Mouse (Mus musculus): Measurements from ENCODE around the gene Chmp4b. TPM values are rescaled to one million over a fixed set of nuclear protein-coding genes. Genes with fewer than 3 reads are reported as not detected.

Chmp4b gene
- polyA plus RNA-seq, 1 experiment from 2014 or later: 29.6 TPM

GRCm38 (mm10) chr2:154689391-154689790, 37.9 kb downstream of the Chmp4b start:
- no peak overlapping the region for H3K4me2 ChIP-seq
- no peak overlapping the region for H3K27ac ChIP-seq (replicated peaks)
- H3K9me3 ChIP-seq (replicated peaks): no peaks in the 10 kb centered on the region
- no peak overlapping the region for H3K4me3 ChIP-seq (replicated peaks)
- peaks cover 34% of the 10 kb centered on the region for H3K36me3 ChIP-seq
- ATAC-seq (ENCODE audit: low FRiP score): no peak
- H3K4me1 ChIP-seq: peaks cover 24% of the 10 kb centered on the region
- 85% methylated on average over 14 of the region's 14 CpGs for WGBS
- H3K27me3 ChIP-seq (replicated peaks): no peaks in the 10 kb centered on the region
- no peak overlapping the region for H3K9ac ChIP-seq (replicated peaks)

GRCm38 (mm10) chr2:154690959-154691358, 39.5 kb downstream of the Chmp4b start:
- H3K27ac ChIP-seq (replicated peaks): no peak overlapping the region
- H3K4me1 ChIP-seq: peaks cover 9% of the 10 kb centered on the region
- H3K9me3 ChIP-seq (replicated peaks): no peaks in the 10 kb centered on the region
- no peak overlapping the region for H3K9ac ChIP-seq (replicated peaks)
- 95% methylated on average over 5 of the region's 5 CpGs for WGBS
- H3K4me3 ChIP-seq (replicated peaks): no peak overlapping the region
- peaks cover 46% of the 10 kb centered on the region for H3K36me3 ChIP-seq
- no peak for ATAC-seq (ENCODE audit: low FRiP score)
- H3K4me2 ChIP-seq: no peak overlapping the region
- no peaks in the 10 kb centered on the region for H3K27me3 ChIP-seq (replicated peaks)

GRCm38 (mm10) chr2:154693186-154693940, 41.9 kb downstream of the Chmp4b start:
- Histone ChIP-seq H3K4me1 (no peaks in the 10 kb centered on the region), H3K9me3 (replicated peaks) (no peaks in the 10 kb centered on the region), H3K9ac (replicated peaks) (no peak overlapping the region), H3K27me3 (replicated peaks) (no peaks in the 10 kb centered on the region), H3K27ac (replicated peaks) (no peak overlapping the region), H3K4me2 (no peak overlapping the region), H3K36me3 (peaks cover 46% of the 10 kb centered on the region), H3K4me3 (replicated peaks) (no peak overlapping the region)
- 82% methylated on average over 11 of the region's 11 CpGs for WGBS
- ATAC-seq (ENCODE audit: low FRiP score): no peak

- H3K27ac ChIP-seq (replicated peaks): no peak overlapping the region
- no peaks in the 10 kb centered on the region for H3K9me3 ChIP-seq (replicated peaks)
- no peaks in the 10 kb centered on the region for H3K27me3 ChIP-seq (replicated peaks)
- H3K4me1 ChIP-seq: no peaks in the 10 kb centered on the region
- 94% methylated on average over 12 of the region's 12 CpGs for WGBS
- no peak for ATAC-seq (ENCODE audit: low FRiP score)
- no peak overlapping the region for H3K9ac ChIP-seq (replicated peaks)
- H3K4me2 ChIP-seq: no peak overlapping the region
- peaks cover 46% of the 10 kb centered on the region for H3K36me3 ChIP-seq
- H3K4me3 ChIP-seq (replicated peaks): no peak overlapping the region
Measured at GRCm38 (mm10) chr2:154693941-154694256, 42.4 kb downstream of the Chmp4b start.

- Histone ChIP-seq H3K36me3 (peaks cover 38% of the 10 kb centered on the region), H3K4me2 (no peak overlapping the region), H3K4me1 (no peaks in the 10 kb centered on the region), H3K9ac (replicated peaks) (no peak overlapping the region), H3K27ac (replicated peaks) (no peak overlapping the region), H3K9me3 (replicated peaks) (no peaks in the 10 kb centered on the region), H3K4me3 (replicated peaks) (no peak overlapping the region), H3K27me3 (replicated peaks) (no peaks in the 10 kb centered on the region)
- WGBS: 74% methylated on average over 8 of the region's 8 CpGs
- no peak for ATAC-seq (ENCODE audit: low FRiP score)
Measured at GRCm38 (mm10) chr2:154695690-154696089, 44.2 kb downstream of the Chmp4b start.

GRCm38 (mm10) chr2:154696660-154697059, 45.2 kb downstream of the Chmp4b start:
- H3K4me3 ChIP-seq (replicated peaks): no peak overlapping the region
- H3K9me3 ChIP-seq (replicated peaks): no peaks in the 10 kb centered on the region
- no peak overlapping the region for H3K27ac ChIP-seq (replicated peaks)
- ATAC-seq (ENCODE audit: low FRiP score): no peak
- WGBS: 67% methylated on average over 3 of the region's 3 CpGs
- peaks cover 31% of the 10 kb centered on the region for H3K36me3 ChIP-seq
- H3K27me3 ChIP-seq (replicated peaks): no peaks in the 10 kb centered on the region
- H3K4me2 ChIP-seq: no peak overlapping the region
- no peaks in the 10 kb centered on the region for H3K4me1 ChIP-seq
- H3K9ac ChIP-seq (replicated peaks): no peak overlapping the region

GRCm38 (mm10) chr2:154699360-154699759, 47.9 kb downstream of the Chmp4b start:
- Histone ChIP-seq H3K27me3 (replicated peaks) (no peaks in the 10 kb centered on the region), H3K4me3 (replicated peaks) (no peak overlapping the region), H3K9me3 (replicated peaks) (no peaks in the 10 kb centered on the region), H3K4me2 (no peak overlapping the region), H3K4me1 (peaks cover 6% of the 10 kb centered on the region), H3K9ac (replicated peaks) (no peak overlapping the region), H3K36me3 (peaks cover 12% of the 10 kb centered on the region), H3K27ac (replicated peaks) (no peak overlapping the region)
- WGBS: 98% methylated on average over 4 of the region's 4 CpGs
- ATAC-seq (ENCODE audit: low FRiP score): no peak

- Histone ChIP-seq H3K4me2 (no peak overlapping the region), H3K9me3 (replicated peaks) (no peaks in the 10 kb centered on the region), H3K4me1 (peaks cover 6% of the 10 kb centered on the region), H3K36me3 (peaks cover 3% of the 10 kb centered on the region), H3K9ac (replicated peaks) (no peak overlapping the region), H3K27ac (replicated peaks) (no peak overlapping the region), H3K27me3 (replicated peaks) (no peaks in the 10 kb centered on the region), H3K4me3 (replicated peaks) (no peak overlapping the region)
- 94% methylated on average over 2 of the region's 2 CpGs for WGBS
- no peak for ATAC-seq (ENCODE audit: low FRiP score)
Measured at GRCm38 (mm10) chr2:154700177-154700576, 48.7 kb downstream of the Chmp4b start.

GRCm38 (mm10) chr2:154702637-154703315, 51.3 kb downstream of the Chmp4b start:
- Histone ChIP-seq H3K9ac (replicated peaks) (peak overlapping the region; percentile 7; the same call in 1 of the 2 replicates), H3K27ac (replicated peaks) (no peak overlapping the region)

GRCm38 (mm10) chr2:154706526-154707280, 55.2 kb downstream of the Chmp4b start:
- Histone ChIP-seq H3K9ac (replicated peaks) (no peak overlapping the region), H3K27me3 (replicated peaks) (no peaks in the 10 kb centered on the region), H3K4me1 (peaks cover 18% of the 10 kb centered on the region), H3K36me3 (no peaks in the 10 kb centered on the region), H3K4me3 (replicated peaks) (no peak overlapping the region), H3K27ac (replicated peaks) (no peak overlapping the region), H3K9me3 (replicated peaks) (no peaks in the 10 kb centered on the region), H3K4me2 (no peak overlapping the region)
- no peak for ATAC-seq (ENCODE audit: low FRiP score)
- 59% methylated on average over 11 of the region's 11 CpGs for WGBS

More at GRCm38 (mm10) chr2:154702637-154703315, 51.3 kb downstream of the Chmp4b start:
- Histone ChIP-seq H3K36me3 (no peaks in the 10 kb centered on the region), H3K4me1 (peaks cover 14% of the 10 kb centered on the region), H3K27me3 (replicated peaks) (no peaks in the 10 kb centered on the region), H3K9me3 (replicated peaks) (no peaks in the 10 kb centered on the region), H3K4me3 (replicated peaks) (no peak overlapping the region), H3K4me2 (peak overlapping the region; percentile 50)
- peak; percentile 57 for ATAC-seq (ENCODE audit: low FRiP score)
- whole genome bisulfite sequencing: 4% methylated on average over 17 of the region's 17 CpGs

- Histone ChIP-seq H3K27ac (replicated peaks) (no peak overlapping the region), H3K36me3 (no peaks in the 10 kb centered on the region), H3K9me3 (replicated peaks) (no peaks in the 10 kb centered on the region), H3K9ac (replicated peaks) (no peak overlapping the region), H3K4me1 (peaks cover 22% of the 10 kb centered on the region), H3K4me3 (replicated peaks) (no peak overlapping the region), H3K4me2 (no peak overlapping the region), H3K27me3 (replicated peaks) (no peaks in the 10 kb centered on the region)
- WGBS: 83% methylated on average over 7 of the region's 7 CpGs
- no peak for ATAC-seq (ENCODE audit: low FRiP score)
Measured at GRCm38 (mm10) chr2:154707284-154707683, 55.8 kb downstream of the Chmp4b start.
